Mouse (Mus musculus): ENCODE data around the gene Adipor2. TPM values are rescaled to one million over a fixed set of nuclear protein-coding genes. Genes with fewer than 3 reads are reported as not detected.

Adipor2 gene
- polyA plus RNA-seq, 1 experiment from 2014 or later = 36.5 TPM

GRCm38 (mm10) chr6:119326541-119326940 lies 91.0 kb downstream of the Adipor2 start:
- H3K4me1 ChIP-seq (replicated peaks) = no peaks in the 10 kb centered on the region
- H3K36me3 ChIP-seq (replicated peaks) = no peaks in the 10 kb centered on the region
- WGBS (ENCODE audit: insufficient replicate concordance) = 30% methylated on average over 7 of the region's 7 CpGs
- no peak overlapping the region for H3K4me3 ChIP-seq (replicated peaks)
- peaks cover 46% of the 10 kb centered on the region for H3K27me3 ChIP-seq
- H3K9ac ChIP-seq = no peak overlapping the region
- no peak overlapping the region for H3K27ac ChIP-seq (replicated peaks)
- no peak overlapping the region for H3K4me2 ChIP-seq
- H3K9me3 ChIP-seq (replicated peaks) = no peaks in the 10 kb centered on the region
- no peak for ATAC-seq (ENCODE audit: insufficient read depth)

DNA sequence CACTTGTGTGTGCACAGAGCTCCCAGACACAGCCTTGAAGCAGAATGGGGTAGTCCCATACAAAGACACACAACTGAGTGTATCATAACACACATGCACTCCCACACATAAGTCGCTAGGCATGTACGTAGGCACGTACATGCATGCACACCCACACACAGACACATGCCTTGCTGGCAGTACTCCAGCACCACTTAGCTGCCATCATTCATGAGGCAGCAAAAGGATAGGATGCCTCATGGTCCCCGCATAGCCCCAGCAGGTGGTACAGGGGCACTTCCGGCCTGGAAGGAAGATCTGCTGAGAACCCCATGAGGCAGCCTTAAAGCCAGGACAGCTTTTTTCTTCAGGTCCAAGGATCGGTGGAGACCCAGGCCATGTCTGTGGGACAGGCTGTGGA lies 91.5 kb downstream of the Adipor2 start:
- Histone ChIP-seq H3K27ac (replicated peaks) (no peak overlapping the region), H3K4me1 (replicated peaks) (no peaks in the 10 kb centered on the region), H3K27me3 (peaks cover 40% of the 10 kb centered on the region), H3K4me2 (no peak overlapping the region), H3K9me3 (replicated peaks) (no peaks in the 10 kb centered on the region), H3K9ac (no peak overlapping the region), H3K4me3 (replicated peaks) (no peak overlapping the region), H3K36me3 (replicated peaks) (no peaks in the 10 kb centered on the region)
- no peak for ATAC-seq (ENCODE audit: insufficient read depth)
- WGBS (ENCODE audit: insufficient replicate concordance) = 57% methylated on average over 6 of the region's 6 CpGs

- Histone ChIP-seq H3K27ac (replicated peaks) (no peak overlapping the region), H3K4me1 (replicated peaks) (no peaks in the 10 kb centered on the region), H3K27me3 (peaks cover 28% of the 10 kb centered on the region), H3K9ac (no peak overlapping the region), H3K4me2 (no peak overlapping the region), H3K36me3 (replicated peaks) (no peaks in the 10 kb centered on the region), H3K9me3 (replicated peaks) (no peaks in the 10 kb centered on the region), H3K4me3 (replicated peaks) (no peak overlapping the region)
- ATAC-seq (ENCODE audit: insufficient read depth) = no peak
- WGBS (ENCODE audit: insufficient replicate concordance) = 48% methylated on average over 10 of the region's 10 CpGs
These were observed 92.7 kb downstream of the Adipor2 start for GRCm38 (mm10) chr6:119324776-119325175.

- 60% methylated on average over 7 of the region's 7 CpGs for WGBS (ENCODE audit: insufficient replicate concordance)
- no peak overlapping the region for H3K4me2 ChIP-seq
- no peaks in the 10 kb centered on the region for H3K9me3 ChIP-seq (replicated peaks)
- no peaks in the 10 kb centered on the region for H3K36me3 ChIP-seq (replicated peaks)
- ATAC-seq (ENCODE audit: insufficient read depth) = no peak
- H3K4me1 ChIP-seq (replicated peaks) = no peaks in the 10 kb centered on the region
- H3K4me3 ChIP-seq (replicated peaks) = no peak overlapping the region
- H3K27ac ChIP-seq (replicated peaks) = no peak overlapping the region
- no peaks in the 10 kb centered on the region for H3K27me3 ChIP-seq
- H3K9ac ChIP-seq = no peak overlapping the region
These were observed 95.8 kb downstream of the Adipor2 start for GRCm38 (mm10) chr6:119321752-119322151.

- Histone ChIP-seq H3K4me1 (replicated peaks) (no peaks in the 10 kb centered on the region), H3K27ac (replicated peaks) (no peak overlapping the region), H3K27me3 (no peaks in the 10 kb centered on the region), H3K9me3 (replicated peaks) (no peaks in the 10 kb centered on the region), H3K4me3 (replicated peaks) (no peak overlapping the region), H3K36me3 (replicated peaks) (no peaks in the 10 kb centered on the region), H3K9ac (no peak overlapping the region), H3K4me2 (no peak overlapping the region)
- no peak for ATAC-seq (ENCODE audit: insufficient read depth)
- WGBS (ENCODE audit: insufficient replicate concordance) = 38% methylated on average over 16 of the region's 16 CpGs
These were observed 97.0 kb downstream of the Adipor2 start for GRCm38 (mm10) chr6:119320481-119320880.

DNA sequence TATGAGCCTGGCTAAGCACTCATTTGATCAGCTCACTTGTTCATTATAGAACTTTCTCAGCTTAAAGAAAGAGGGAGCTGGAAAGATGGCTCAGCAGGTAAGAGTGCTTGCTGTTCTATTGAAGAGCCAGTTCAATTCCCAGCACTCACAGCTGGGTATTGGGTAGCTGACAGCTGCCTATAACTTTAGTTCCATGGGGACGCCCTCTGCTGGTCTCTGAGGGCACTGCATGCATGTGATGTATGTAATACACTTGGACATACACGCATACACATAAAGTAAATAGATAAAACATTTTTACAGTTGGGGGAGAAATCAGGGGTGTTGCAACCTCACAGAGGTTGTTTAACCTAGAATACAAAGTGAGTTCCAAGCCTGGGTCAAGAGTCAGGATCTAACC lies 98.1 kb downstream of the Adipor2 start:
- 53% methylated on average over 2 of the region's 2 CpGs for WGBS (ENCODE audit: insufficient replicate concordance)

DNA sequence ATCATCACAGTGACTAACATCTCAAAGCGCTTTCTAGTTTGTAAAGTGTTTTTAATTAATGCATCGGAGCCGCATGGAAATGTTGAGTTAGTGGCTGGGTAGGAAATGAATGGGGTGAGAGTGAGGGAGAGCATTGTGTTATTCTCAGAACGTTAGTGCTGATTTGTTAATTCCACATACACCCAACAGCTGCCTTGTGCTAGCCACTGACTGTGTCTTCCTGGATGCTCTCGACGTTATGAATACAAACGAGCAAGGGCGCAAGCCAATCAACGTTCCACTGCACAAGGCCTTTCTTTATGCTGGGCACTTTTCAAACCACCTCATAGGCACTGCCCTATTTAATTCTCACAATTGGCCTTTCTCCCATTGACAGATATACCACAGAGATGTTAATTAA lies 98.8 kb downstream of the Adipor2 start:
- WGBS (ENCODE audit: insufficient replicate concordance) = 77% methylated on average over 9 of the region's 9 CpGs
- Histone ChIP-seq H3K9me3 (replicated peaks) (no peaks in the 10 kb centered on the region), H3K4me2 (no peak overlapping the region), H3K27me3 (no peaks in the 10 kb centered on the region), H3K4me3 (replicated peaks) (no peak overlapping the region), H3K36me3 (replicated peaks) (no peaks in the 10 kb centered on the region), H3K4me1 (replicated peaks) (no peaks in the 10 kb centered on the region), H3K27ac (replicated peaks) (no peak overlapping the region), H3K9ac (no peak overlapping the region)
- ATAC-seq (ENCODE audit: insufficient read depth) = no peak

More for the DNA sequence above, 98.1 kb downstream of the Adipor2 start:
- Histone ChIP-seq H3K36me3 (replicated peaks) (no peaks in the 10 kb centered on the region), H3K4me3 (replicated peaks) (no peak overlapping the region), H3K4me1 (replicated peaks) (no peaks in the 10 kb centered on the region), H3K9ac (no peak overlapping the region), H3K27ac (replicated peaks) (no peak overlapping the region), H3K27me3 (no peaks in the 10 kb centered on the region), H3K4me2 (no peak overlapping the region), H3K9me3 (replicated peaks) (no peaks in the 10 kb centered on the region)
- no peak for ATAC-seq (ENCODE audit: insufficient read depth)

- WGBS (ENCODE audit: insufficient replicate concordance) = 30% methylated on average over 7 of the region's 7 CpGs
- no peak for ATAC-seq (ENCODE audit: insufficient read depth)
- H3K27me3 ChIP-seq = no peaks in the 10 kb centered on the region
These were observed 102.6 kb downstream of the Adipor2 start for GRCm38 (mm10) chr6:119314751-119315476.

DNA sequence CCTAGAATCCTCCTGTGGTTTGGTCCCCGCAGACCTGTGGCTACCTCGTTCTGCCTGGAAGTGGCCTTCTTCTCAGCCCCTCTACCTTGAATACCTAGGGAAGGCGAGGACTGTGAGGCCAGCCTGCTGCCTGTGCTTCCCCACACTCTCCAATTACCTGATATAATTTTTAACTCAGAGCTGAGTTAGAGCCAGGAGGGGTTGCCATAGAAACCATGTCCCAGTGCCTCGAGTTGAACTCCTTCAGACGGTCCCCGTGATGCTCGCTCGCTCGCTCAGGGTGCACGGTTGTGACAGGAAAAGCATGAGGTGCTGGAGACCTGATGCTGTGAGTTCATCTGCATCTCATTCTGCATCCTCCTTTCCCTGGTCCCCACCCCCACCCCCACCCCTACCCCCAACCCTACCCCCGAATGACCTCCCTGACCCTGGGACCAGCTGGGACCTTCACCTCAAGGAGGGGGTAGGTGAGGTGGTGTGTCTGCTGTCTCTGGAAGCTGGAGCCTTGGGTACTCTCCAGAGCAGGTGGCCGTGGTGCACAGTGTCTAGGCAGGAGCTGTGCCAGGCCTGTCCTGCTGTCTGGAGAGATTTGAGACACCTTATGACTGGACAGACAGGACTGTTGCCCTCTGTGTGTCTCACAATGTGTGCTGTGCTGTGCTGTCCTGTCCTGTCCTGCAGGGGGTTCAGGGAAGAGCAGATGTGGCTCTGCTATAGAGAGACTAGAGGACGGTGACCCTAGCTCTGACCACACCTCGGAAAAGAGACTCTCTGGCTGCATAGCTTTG lies 103.7 kb downstream of the Adipor2 start:
- Histone ChIP-seq H3K9ac (no peak overlapping the region), H3K4me3 (replicated peaks) (no peak overlapping the region), H3K4me2 (no peak overlapping the region), H3K4me1 (replicated peaks) (no peaks in the 10 kb centered on the region), H3K36me3 (replicated peaks) (no peaks in the 10 kb centered on the region), H3K27ac (replicated peaks) (no peak overlapping the region), H3K27me3 (no peaks in the 10 kb centered on the region), H3K9me3 (replicated peaks) (no peaks in the 10 kb centered on the region)
- 49% methylated on average over 14 of the region's 14 CpGs for WGBS (ENCODE audit: insufficient replicate concordance)
- ATAC-seq (ENCODE audit: insufficient read depth) = no peak

More at GRCm38 (mm10) chr6:119314751-119315476, 102.6 kb downstream of the Adipor2 start:
- Histone ChIP-seq H3K4me2 (no peak overlapping the region), H3K36me3 (replicated peaks) (no peaks in the 10 kb centered on the region), H3K9me3 (replicated peaks) (no peaks in the 10 kb centered on the region), H3K4me3 (replicated peaks) (no peak overlapping the region), H3K27ac (replicated peaks) (no peak overlapping the region), H3K4me1 (replicated peaks) (no peaks in the 10 kb centered on the region), H3K9ac (no peak overlapping the region)

GRCm38 (mm10) chr6:119313096-119313495 lies 104.4 kb downstream of the Adipor2 start:
- Histone ChIP-seq H3K9ac (no peak overlapping the region), H3K27me3 (no peaks in the 10 kb centered on the region), H3K36me3 (replicated peaks) (no peaks in the 10 kb centered on the region), H3K4me1 (replicated peaks) (no peaks in the 10 kb centered on the region), H3K4me3 (replicated peaks) (no peak overlapping the region), H3K4me2 (no peak overlapping the region), H3K9me3 (replicated peaks) (no peaks in the 10 kb centered on the region), H3K27ac (replicated peaks) (no peak overlapping the region)
- WGBS (ENCODE audit: insufficient replicate concordance) = 41% methylated on average over 3 of the region's 3 CpGs
- no peak for ATAC-seq (ENCODE audit: insufficient read depth)

GRCm38 (mm10) chr6:119312381-119312780 lies 105.1 kb downstream of the Adipor2 start:
- H3K4me2 ChIP-seq = no peak overlapping the region
- no peaks in the 10 kb centered on the region for H3K9me3 ChIP-seq (replicated peaks)
- no peak overlapping the region for H3K27ac ChIP-seq (replicated peaks)
- H3K9ac ChIP-seq = no peak overlapping the region
- WGBS (ENCODE audit: insufficient replicate concordance) = 62% methylated on average over 6 of the region's 6 CpGs
- no peaks in the 10 kb centered on the region for H3K27me3 ChIP-seq
- no peak overlapping the region for H3K4me3 ChIP-seq (replicated peaks)
- no peaks in the 10 kb centered on the region for H3K4me1 ChIP-seq (replicated peaks)
- H3K36me3 ChIP-seq (replicated peaks) = no peaks in the 10 kb centered on the region
- no peak for ATAC-seq (ENCODE audit: insufficient read depth)

Data from liver, embryonic 15.5 days (tissue).